Mouse (Mus musculus): ENCODE results near the gene Zfp341. TPM values are rescaled to one million over a fixed set of nuclear protein-coding genes. Genes with fewer than 3 reads are reported as not detected.

The Zfp341 gene
- polyA plus RNA-seq (2014; fragmentation: Illumina TruSeq; extraction: RNeasy Lipid Tissue Mini Kit (QIAGEN cat#74804); ENCODE audit: low read depth, low replicate concordance), result not detected

DNA sequence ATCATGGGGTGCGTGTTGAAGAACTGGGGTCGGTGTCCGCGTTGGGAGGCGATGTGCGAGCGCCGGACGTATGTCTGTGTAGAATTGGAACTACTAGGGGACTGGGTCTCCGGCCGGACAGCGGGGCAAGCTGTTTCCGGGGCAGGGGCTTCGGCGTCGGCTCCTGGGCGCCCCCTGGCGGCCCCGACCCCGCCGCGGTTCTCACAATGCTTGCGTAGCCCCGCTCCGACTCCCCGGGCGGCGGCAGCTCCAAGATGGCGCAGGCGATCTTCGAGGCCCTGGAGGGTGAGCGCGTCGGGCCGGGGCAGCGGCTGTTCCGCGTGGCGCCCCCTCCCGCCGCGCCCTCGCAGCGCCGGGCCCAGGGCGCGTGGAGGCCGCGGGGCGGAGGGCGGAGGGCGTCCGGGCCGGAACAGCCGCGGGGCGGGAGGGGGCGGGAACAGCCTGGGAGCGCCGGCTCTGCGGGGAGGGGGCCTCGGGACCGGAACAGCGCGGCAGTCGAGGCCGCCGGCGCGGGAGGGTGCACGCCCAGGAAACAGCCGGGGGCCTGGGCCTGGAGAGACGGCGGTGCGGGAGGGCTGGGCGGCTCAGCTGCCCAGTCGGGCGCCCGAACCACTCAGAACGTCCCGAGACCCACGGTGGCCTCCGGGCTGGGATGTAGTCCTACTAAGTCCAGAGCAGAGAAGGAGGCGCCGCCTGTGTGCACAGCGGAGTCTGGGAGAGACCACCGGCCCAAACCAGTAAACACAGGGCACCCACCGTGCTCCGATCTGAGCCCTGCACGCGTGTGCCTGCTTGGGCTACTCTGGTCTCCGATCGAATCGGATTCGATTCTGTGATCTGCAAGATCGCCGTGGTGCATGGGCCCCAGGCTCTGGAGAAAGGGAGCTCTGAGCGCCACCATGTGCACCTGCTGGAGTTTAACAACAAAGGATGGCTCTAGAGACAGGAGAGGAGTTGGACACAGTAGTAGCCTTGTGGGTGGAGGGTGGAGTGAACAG lies at the start of gene Zfp341, which contains the start of gene 4930519P11Rik:
Zfp341 (plus strand) TSS at position 180 of the 998 bp plus-strand sequence.
4930519P11Rik (minus strand) TSS at position 320 of the 998 bp plus-strand sequence.

DNA sequence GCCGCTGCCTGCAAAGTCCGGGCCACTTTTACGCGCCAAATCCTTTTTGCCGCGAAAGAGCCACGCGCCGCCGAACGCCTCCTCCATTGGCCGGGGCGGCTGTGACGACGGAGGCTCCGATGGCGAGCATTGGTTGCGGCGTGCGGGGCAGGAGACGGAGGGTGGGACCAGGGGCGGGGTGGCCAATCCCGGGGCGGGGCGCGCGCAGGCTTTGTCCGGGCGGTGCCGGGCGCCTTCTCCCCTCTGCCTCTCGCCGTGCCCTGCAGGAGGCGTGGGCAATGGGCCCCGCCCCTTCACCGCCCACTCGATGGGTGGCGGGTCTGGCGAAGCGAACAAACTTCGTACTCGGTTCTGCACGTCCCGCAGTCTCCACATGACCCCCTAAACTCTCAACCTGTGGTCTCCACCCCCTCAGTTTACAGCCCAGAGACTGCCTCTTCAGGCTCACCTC lies 43.2 kb upstream of the Zfp341 start, which contains the start of gene E2f1:
E2f1 (minus strand) TSS at position 57 of the 451 bp plus-strand sequence.

DNA sequence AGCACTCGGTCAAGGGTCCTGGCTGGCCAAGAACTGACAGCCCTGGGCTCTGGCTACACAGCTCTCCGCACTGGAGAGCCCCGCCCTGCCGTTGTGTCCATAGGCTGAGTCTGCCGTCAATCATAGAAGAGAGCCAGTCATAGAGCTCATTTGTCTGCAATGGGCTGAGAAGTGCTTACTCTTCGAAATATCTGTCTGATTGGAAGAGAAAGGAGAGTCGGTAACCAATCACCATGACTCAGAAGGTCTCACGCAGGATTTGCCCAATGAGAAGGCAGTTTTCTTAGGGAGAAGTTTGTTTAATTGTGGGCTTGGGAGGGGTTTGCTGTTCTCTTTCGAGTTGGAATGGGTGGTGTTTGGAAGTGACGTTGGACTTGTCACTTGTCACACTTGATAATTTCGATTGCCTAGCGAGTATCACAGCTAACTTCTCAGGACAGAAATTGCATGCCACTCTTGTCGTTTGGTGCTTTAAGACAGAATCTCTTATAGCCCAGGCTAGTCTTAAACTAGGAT lies 9.4 kb upstream of the Zfp341 start, which contains the start of gene Pxmp4:
Pxmp4 (minus strand) TSS at position 71 of the 516 bp plus-strand sequence.

DNA sequence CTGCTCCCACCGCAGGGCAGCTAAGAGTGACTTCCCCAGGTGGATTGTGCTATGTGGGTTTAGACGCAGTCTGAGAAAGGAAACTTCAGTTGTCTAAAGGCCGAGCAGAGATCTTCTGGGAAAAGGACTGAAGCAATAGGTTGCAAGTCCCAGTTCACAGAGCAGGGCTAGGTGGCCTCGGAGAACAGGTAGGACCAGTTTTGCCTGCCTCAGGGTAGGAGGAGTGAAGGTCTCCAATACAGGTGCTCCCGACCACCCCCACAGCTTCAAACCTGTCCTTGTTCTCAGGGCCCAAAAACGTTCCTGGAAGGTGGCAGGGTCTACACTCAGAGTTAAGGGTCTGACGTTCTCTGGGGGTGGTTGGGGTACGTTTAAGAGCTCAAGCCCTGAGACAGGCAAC lies 38.3 kb downstream of the Zfp341 start, which contains the start of gene Chmp4b:
Chmp4b (plus strand) TSS at position 343 of the 400 bp plus-strand sequence.

Other genes with a start within 250 kb of the Zfp341 start
- 13.3 TPM for gene Cdk5rap1, start 240.3 kb upstream of the Zfp341 start, polyA plus RNA-seq (2014; fragmentation: Illumina TruSeq; extraction: RNeasy Lipid Tissue Mini Kit (QIAGEN cat#74804); ENCODE audit: low read depth, low replicate concordance)
- 0.49 TPM for gene Snta1, start 205.2 kb upstream of the Zfp341 start, polyA plus RNA-seq (2014; fragmentation: Illumina TruSeq; extraction: RNeasy Lipid Tissue Mini Kit (QIAGEN cat#74804); ENCODE audit: low read depth, low replicate concordance)
- 14.6 TPM for gene Cbfa2t2, start 176.8 kb upstream of the Zfp341 start, polyA plus RNA-seq (2014; fragmentation: Illumina TruSeq; extraction: RNeasy Lipid Tissue Mini Kit (QIAGEN cat#74804); ENCODE audit: low read depth, low replicate concordance)
- not detected for gene 1700003F12Rik, start 66.2 kb upstream of the Zfp341 start, polyA plus RNA-seq (2014; fragmentation: Illumina TruSeq; extraction: RNeasy Lipid Tissue Mini Kit (QIAGEN cat#74804); ENCODE audit: low read depth, low replicate concordance)
- gene Actl10, start 61.5 kb upstream of the Zfp341 start, polyA plus RNA-seq (2014; fragmentation: Illumina TruSeq; extraction: RNeasy Lipid Tissue Mini Kit (QIAGEN cat#74804); ENCODE audit: low read depth, low replicate concordance), result not detected
- not detected for gene Necab3, start 54.4 kb upstream of the Zfp341 start, polyA plus RNA-seq (2014; fragmentation: Illumina TruSeq; extraction: RNeasy Lipid Tissue Mini Kit (QIAGEN cat#74804); ENCODE audit: low read depth, low replicate concordance)
- gene E2f1, start 43.4 kb upstream of the Zfp341 start, polyA plus RNA-seq (2014; fragmentation: Illumina TruSeq; extraction: RNeasy Lipid Tissue Mini Kit (QIAGEN cat#74804); ENCODE audit: low read depth, low replicate concordance), result not detected
- 33.2 TPM for gene Pxmp4, start 9.6 kb upstream of the Zfp341 start, polyA plus RNA-seq (2014; fragmentation: Illumina TruSeq; extraction: RNeasy Lipid Tissue Mini Kit (QIAGEN cat#74804); ENCODE audit: low read depth, low replicate concordance)
- not detected for gene 4930519P11Rik, start 140 bp downstream of the Zfp341 start, polyA plus RNA-seq (2014; fragmentation: Illumina TruSeq; extraction: RNeasy Lipid Tissue Mini Kit (QIAGEN cat#74804); ENCODE audit: low read depth, low replicate concordance)
- 64.7 TPM for gene Chmp4b, start 38.4 kb downstream of the Zfp341 start, polyA plus RNA-seq (2014; fragmentation: Illumina TruSeq; extraction: RNeasy Lipid Tissue Mini Kit (QIAGEN cat#74804); ENCODE audit: low read depth, low replicate concordance)
- gene Gm14214, start 156.7 kb downstream of the Zfp341 start, polyA plus RNA-seq (2014; fragmentation: Illumina TruSeq; extraction: RNeasy Lipid Tissue Mini Kit (QIAGEN cat#74804); ENCODE audit: low read depth, low replicate concordance), result not detected
- 151 TPM for gene Raly, start 177.8 kb downstream of the Zfp341 start, polyA plus RNA-seq (2014; fragmentation: Illumina TruSeq; extraction: RNeasy Lipid Tissue Mini Kit (QIAGEN cat#74804); ENCODE audit: low read depth, low replicate concordance)
- not detected for gene a, start 178.1 kb downstream of the Zfp341 start, polyA plus RNA-seq (2014; fragmentation: Illumina TruSeq; extraction: RNeasy Lipid Tissue Mini Kit (QIAGEN cat#74804); ENCODE audit: low read depth, low replicate concordance)

Data from kidney, adult 10 weeks (tissue).